Mouse (Mus musculus): Measurements from ENCODE around the gene Tas2r137.

Tas2r137 gene

DNA sequence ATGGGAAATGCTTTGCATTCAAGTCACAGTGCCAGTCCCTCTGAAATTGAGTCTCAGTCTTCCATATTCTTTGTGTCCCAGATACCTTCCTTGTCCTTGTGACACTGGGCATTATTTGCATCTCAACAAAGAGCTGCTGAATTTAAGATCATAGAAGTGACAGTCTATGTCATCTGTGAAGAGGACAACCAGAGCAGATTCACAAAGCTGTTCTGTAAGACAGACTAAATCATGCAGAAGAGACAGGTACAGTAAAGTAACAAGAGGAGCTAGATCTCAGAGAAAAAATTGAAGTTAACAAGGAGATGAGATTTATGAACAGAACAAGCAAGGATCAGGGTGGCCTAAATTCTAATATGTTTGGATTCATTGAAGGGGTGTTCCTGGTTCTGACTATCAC is at the start of gene Tas2r137:
Gene Tas2r137, plus strand, starts transcription at position 301 of the 400 bp plus-strand sequence.
- no peak for DNase-seq (ENCODE audit: low spot score)

- DNase-seq (ENCODE audit: low spot score) = no peak
Observed at GRCm38 (mm10) chr6:40441276-40441675, 49.8 kb upstream of the Tas2r137 start.

DNA sequence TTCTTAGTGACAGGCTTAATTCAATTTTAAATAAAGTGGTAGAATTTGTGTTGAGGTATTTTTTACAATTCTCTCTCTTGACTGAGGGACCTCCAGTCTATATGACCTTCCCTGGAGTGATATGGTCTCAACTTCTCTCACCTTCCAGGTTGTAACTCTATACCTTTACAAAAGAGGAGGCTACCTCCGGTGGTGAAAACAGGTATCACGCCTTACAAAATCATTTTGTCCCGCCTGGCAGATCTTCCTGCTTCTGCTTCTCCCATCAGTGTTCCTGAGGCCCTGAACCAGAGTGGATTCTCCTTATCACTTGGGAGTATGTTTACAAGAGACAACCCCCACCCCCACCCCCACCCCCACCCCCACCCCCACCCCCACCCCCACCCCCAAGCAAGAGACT is 49.3 kb upstream of the Tas2r137 start:
- no peak for DNase-seq (ENCODE audit: low spot score)

GRCm38 (mm10) chr6:40443281-40443928 is 47.6 kb upstream of the Tas2r137 start:
- no peak for DNase-seq (ENCODE audit: low spot score)

GRCm38 (mm10) chr6:40448626-40449025 is 42.4 kb upstream of the Tas2r137 start:
- DNase-seq (ENCODE audit: low spot score) = no peak

DNA sequence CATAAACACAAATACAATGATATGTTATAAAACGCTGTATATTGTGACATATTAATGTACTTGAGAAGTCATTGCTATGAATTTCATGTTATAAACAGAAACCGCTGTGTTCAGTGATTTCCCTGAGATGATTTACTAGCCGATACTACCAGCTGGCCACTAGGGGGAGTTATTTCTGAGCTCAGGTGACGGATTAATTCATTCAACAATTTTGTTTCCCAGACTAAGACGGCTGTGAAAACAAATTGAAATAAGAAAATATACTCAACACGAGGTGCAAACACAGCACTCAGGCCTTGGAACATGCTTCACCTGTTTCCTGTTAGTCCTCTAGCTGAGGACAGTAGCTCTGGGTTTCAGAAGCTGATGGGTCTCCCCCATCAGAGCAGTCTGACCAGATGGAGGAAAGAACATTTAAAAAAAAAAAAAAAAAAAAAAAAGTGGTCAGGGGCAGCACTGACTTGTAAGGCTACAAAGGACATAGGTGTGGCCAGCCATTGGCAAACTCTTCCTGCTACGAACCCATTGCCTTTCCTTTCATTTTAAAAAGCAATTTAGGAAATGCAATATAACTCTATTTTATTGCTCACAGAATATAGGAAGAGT is 36.5 kb upstream of the Tas2r137 start:
- DNase-seq (ENCODE audit: low spot score) = no peak

DNA sequence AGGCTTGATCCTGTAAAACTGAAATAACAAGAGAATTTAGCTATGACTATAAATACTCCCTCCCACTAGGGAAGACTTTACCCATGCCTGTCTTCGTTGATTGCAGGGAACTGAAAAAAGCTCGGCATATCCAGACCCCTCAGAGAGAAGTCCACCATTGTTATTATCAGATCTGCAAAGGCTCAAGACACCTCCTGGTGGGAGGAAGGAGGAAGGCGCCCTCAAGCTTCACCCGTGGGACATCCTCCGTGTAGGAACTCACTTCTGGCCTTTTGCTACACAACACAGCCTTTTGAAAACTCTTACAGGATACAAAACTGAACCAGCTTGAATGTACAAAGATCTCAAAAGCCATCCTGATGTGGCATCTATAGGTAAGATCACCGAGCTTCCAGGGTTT is 25.3 kb upstream of the Tas2r137 start:
- DNase-seq (ENCODE audit: low spot score) = no peak

GRCm38 (mm10) chr6:40470916-40471719 is 19.9 kb upstream of the Tas2r137 start, which contains the start of gene Ssbp1:
Gene Ssbp1, plus strand, starts transcription at chr6:40471352.
- peak; percentile 98 for DNase-seq (ENCODE audit: low spot score)

- DNase-seq (ENCODE audit: low spot score) = no peak
Observed at GRCm38 (mm10) chr6:40471720-40472010, 19.4 kb upstream of the Tas2r137 start.

GRCm38 (mm10) chr6:40476132-40476531 is 14.9 kb upstream of the Tas2r137 start:
- DNase-seq (ENCODE audit: low spot score) = no peak

DNA sequence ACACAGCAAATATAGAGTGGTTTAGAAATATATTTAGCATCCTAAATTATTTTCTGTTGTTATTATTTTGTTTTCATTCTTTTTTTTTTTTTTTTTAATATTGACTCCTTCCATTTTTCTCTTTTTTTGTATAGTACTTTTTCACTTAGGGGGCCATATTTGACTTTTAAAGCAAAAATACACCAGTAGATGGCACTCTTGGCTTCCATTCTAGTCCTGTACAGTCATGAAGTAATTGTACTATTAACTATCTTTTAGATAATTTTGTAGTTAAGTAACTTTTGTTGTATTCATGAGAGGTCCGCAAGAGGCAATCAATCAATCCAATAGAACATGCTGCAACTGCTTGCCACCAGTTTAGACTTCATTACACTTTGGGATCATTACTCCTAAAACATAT is 11.3 kb upstream of the Tas2r137 start:
- DNase-seq (ENCODE audit: low spot score) = peak; percentile 56

DNA sequence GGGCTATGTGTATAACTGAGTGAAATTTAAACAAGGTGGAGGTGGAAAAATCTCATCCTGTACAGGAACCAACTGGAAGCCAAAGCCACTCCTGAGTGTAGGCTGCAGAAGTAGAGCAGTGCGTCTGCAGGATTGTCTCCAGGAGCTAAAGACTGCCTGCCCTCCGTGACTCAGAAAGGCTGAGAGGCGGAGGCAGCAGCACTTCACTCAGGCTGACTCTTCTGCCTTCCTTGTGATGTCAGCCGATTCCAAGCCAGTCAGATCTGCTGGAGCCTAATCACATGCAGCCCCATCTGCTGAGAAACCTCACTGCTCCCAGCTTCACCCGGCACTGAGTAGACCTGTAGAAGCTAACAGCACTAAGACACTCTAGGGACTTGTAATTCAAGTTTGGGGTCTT is 8.7 kb upstream of the Tas2r137 start:
- DNase-seq (ENCODE audit: low spot score) = no peak

GRCm38 (mm10) chr6:40493229-40493628 is 2.2 kb downstream of the Tas2r137 start, which contains the start of gene Tas2r108:
Gene Tas2r108, plus strand, starts transcription at chr6:40493529.
- DNase-seq (ENCODE audit: low spot score) = no peak

DNA sequence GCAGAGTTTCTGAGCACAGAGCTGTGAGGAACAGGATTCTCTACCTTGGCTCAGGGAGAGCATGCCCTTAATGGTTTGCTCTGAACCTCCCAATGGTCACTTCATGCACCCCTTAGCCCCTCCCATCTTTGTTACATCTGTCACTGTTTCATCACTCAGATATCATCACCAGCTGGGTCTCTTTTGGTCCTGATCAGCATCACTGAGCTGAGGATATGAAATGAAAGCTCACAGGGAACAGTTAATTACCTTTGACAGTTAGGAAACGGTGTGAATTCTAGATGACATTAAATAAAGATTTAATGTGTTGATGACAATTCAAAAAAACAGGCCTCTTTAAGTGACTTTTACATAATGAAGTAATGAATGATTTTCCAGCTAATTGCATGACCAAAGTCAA is 28.4 kb downstream of the Tas2r137 start, which contains the start of gene Prss37:
Gene Prss37, minus strand, starts transcription at position 101 of the 400 bp plus-strand sequence.
- no peak for DNase-seq (ENCODE audit: low spot score)

Measured in adipocyte (in vitro differentiated cells).